Mouse (Mus musculus) CH12.LX (cell line): ENCODE results near the gene Coro2b. TPM values are rescaled to one million over a fixed set of nuclear protein-coding genes. Genes with fewer than 3 reads are reported as not detected.
A peak's percentile ranks its signal among the peaks of the same experiment; 100 is the strongest.

ENCODE experiments used
- DNase-seq: peaks from one replicate; pipeline ENCODE4 v3.0.0-alpha.2; 2013; ENCODE audit errors: extremely low read depth
- H3K27ac ChIP-seq: 2 replicates; pipeline ENCODE4 v1.5.1; 2012; ENCODE audit warnings: low read depth, mild to moderate bottlenecking, control low read depth, moderate library complexity; ENCODE audit not compliant: insufficient read depth
- H3K27me3 ChIP-seq: replicated peaks from 2 replicates; pipeline ENCODE3; 2012; ENCODE audit warnings: inconsistent platforms
- H3K36me3 ChIP-seq, 2 experiments: replicated peaks in 1 of 2; 2 replicates each; pipeline versions ENCODE3 to v1.6.1; 2012; ENCODE audit warnings: inconsistent platforms in 1 of 2, low read length in 1 of 2, mild to moderate bottlenecking in 1 of 2, mixed read lengths in 1 of 2, moderate library complexity in 1 of 2; ENCODE audit not compliant: control insufficient read depth in 1 of 2, insufficient read depth in 1 of 2
- H3K4me1 ChIP-seq, 2 experiments: 2 replicates each; pipeline ENCODE4 v1.6.1; 2012; ENCODE audit warnings: inconsistent platforms in 1 of 2, moderate library complexity in 1 of 2; ENCODE audit not compliant: insufficient read depth in 2 of 2, control insufficient read depth in 1 of 2
- H3K4me2 ChIP-seq: 2 replicates; pipeline ENCODE4 v1.6.1; 2012; ENCODE audit warnings: low read depth, mild to moderate bottlenecking, control low read depth; ENCODE audit not compliant: poor library complexity, insufficient read depth, severe bottlenecking
- H3K4me3 ChIP-seq, 3 experiments: fragments of 150-350 bp in 1 of 3; sonication (generic) in 1 of 3; replicated peaks in 1 of 3; 2 replicates each; pipeline versions ENCODE3 to v1.5.1; 2011 to 2012; ENCODE audit warnings: low read depth in 2 of 3, low read length in 2 of 3, mild to moderate bottlenecking in 2 of 3, moderate library complexity in 2 of 3, control low read depth in 1 of 3, improper control_type of control experiment in 1 of 3, inconsistent platforms in 1 of 3, mixed read lengths in 1 of 3; ENCODE audit not compliant: poor library complexity in 1 of 3
- H3K79me2 ChIP-seq: replicated peaks from 2 replicates; pipeline ENCODE4 v1.6.1; 2012; ENCODE audit warnings: mild to moderate bottlenecking, moderate library complexity; ENCODE audit not compliant: control insufficient read depth, poor library complexity, insufficient read depth, severe bottlenecking; ENCODE audit errors: extremely low read depth
- H3K9ac ChIP-seq: 2 replicates; pipeline ENCODE4 v1.6.1; 2012; ENCODE audit warnings: low read depth, mild to moderate bottlenecking, control low read depth, moderate library complexity; ENCODE audit not compliant: insufficient read depth
- H3K9me3 ChIP-seq: replicated peaks from 2 replicates; pipeline ENCODE3; 2012; ENCODE audit warnings: low read length, inconsistent platforms, mixed read lengths
- BHLHE40 ChIP-seq: IDR thresholded peaks from 2 replicates; pipeline ENCODE4 v1.6.1; 2011; ENCODE audit warnings: mild to moderate bottlenecking, low read depth, low read length, improper control_type of control experiment
- CHD1 ChIP-seq: IDR thresholded peaks from 2 replicates; pipeline ENCODE4 v1.6.1; 2012; ENCODE audit warnings: low read depth, low read length, improper control_type of control experiment, inconsistent platforms
- CHD2 ChIP-seq: IDR thresholded peaks from 2 replicates; pipeline ENCODE4 v1.6.1; 2011; ENCODE audit warnings: low read length, improper control_type of control experiment
- CTCF ChIP-seq, 2 experiments: IDR thresholded peaks in 1 of 2; conservative IDR thresholded peaks in 1 of 2; 2 replicates each; pipeline ENCODE4 v1.5.1; 2011 to 2012; ENCODE audit warnings: low read depth in 2 of 2, low read length in 2 of 2, improper control_type of control experiment in 1 of 2, inconsistent platforms in 1 of 2, mild to moderate bottlenecking in 1 of 2, moderate library complexity in 1 of 2
- ELF1 ChIP-seq: IDR thresholded peaks from 2 replicates; pipeline ENCODE4 v1.6.1; 2014; ENCODE audit warnings: low read depth, mild to moderate bottlenecking, inconsistent platforms, low read length, improper control_type of control experiment
- EP300 ChIP-seq: IDR thresholded peaks from 2 replicates; pipeline ENCODE4 v1.6.1; 2011; ENCODE audit warnings: low read length, improper control_type of control experiment
- ETS1 ChIP-seq: conservative IDR thresholded peaks from 2 replicates; pipeline ENCODE4 v1.6.1; 2012; ENCODE audit warnings: low read depth, mild to moderate bottlenecking, inconsistent platforms, low read length, improper control_type of control experiment, moderate library complexity
- GABPA ChIP-seq: IDR thresholded peaks from 2 replicates; pipeline ENCODE4 v1.6.1; 2012; ENCODE audit warnings: low read depth, low read length, improper control_type of control experiment, inconsistent platforms; ENCODE audit not compliant: insufficient replicate concordance
- HCFC1 ChIP-seq: IDR thresholded peaks from 2 replicates; pipeline ENCODE4 v1.6.1; 2012; ENCODE audit warnings: low read depth, mild to moderate bottlenecking, inconsistent platforms, low read length, improper control_type of control experiment
- IRF4 ChIP-seq: IDR thresholded peaks from 2 replicates; pipeline ENCODE4 v1.6.1; 2014; ENCODE audit warnings: low read depth, mild to moderate bottlenecking, inconsistent platforms, low read length, improper control_type of control experiment
- JUN ChIP-seq: IDR thresholded peaks from 2 replicates; pipeline ENCODE4 v1.6.1; 2011; ENCODE audit warnings: low read depth, mild to moderate bottlenecking, low read length, improper control_type of control experiment, moderate library complexity; ENCODE audit not compliant: insufficient read depth
- JUND ChIP-seq: conservative IDR thresholded peaks from 2 replicates; pipeline ENCODE4 v1.6.1; 2011; ENCODE audit warnings: low read depth, low read length, improper control_type of control experiment
- KAT2A ChIP-seq: IDR thresholded peaks from 2 replicates; pipeline ENCODE4 v1.6.1; 2012; ENCODE audit warnings: low read length, improper control_type of control experiment, inconsistent platforms; ENCODE audit not compliant: insufficient replicate concordance
- MAX ChIP-seq: IDR thresholded peaks from 2 replicates; pipeline ENCODE4 v1.6.1; 2011; ENCODE audit warnings: low read length, improper control_type of control experiment
- MAZ ChIP-seq: IDR thresholded peaks from 2 replicates; pipeline ENCODE4 v1.6.1; 2012; ENCODE audit warnings: low read depth, mild to moderate bottlenecking, inconsistent platforms, low read length, improper control_type of control experiment, moderate library complexity
- MEF2A ChIP-seq: IDR thresholded peaks from 2 replicates; pipeline ENCODE4 v1.6.1; 2014; ENCODE audit warnings: low read depth, mild to moderate bottlenecking, inconsistent platforms, low read length, improper control_type of control experiment, borderline replicate concordance
- MXI1 ChIP-seq: IDR thresholded peaks from 2 replicates; pipeline ENCODE4 v1.6.1; 2011; ENCODE audit warnings: mild to moderate bottlenecking, low read depth, low read length, improper control_type of control experiment
- MYC ChIP-seq: IDR thresholded peaks from 2 replicates; pipeline ENCODE4 v1.6.1; 2011; ENCODE audit warnings: low read depth, mild to moderate bottlenecking, improper control_type of control experiment, low read length
- NELFE ChIP-seq: IDR thresholded peaks from 2 replicates; pipeline ENCODE4 v1.6.1; 2011; ENCODE audit warnings: low read depth, low read length, improper control_type of control experiment
- PAX5 ChIP-seq: IDR thresholded peaks from 2 replicates; pipeline ENCODE4 v1.6.1; 2012; ENCODE audit warnings: low read length, inconsistent platforms, mixed read lengths
- POLR2A ChIP-seq: IDR thresholded peaks from 2 replicates; pipeline ENCODE4 v1.6.1; 2011; ENCODE audit warnings: low read depth, mild to moderate bottlenecking, improper control_type of control experiment, low read length
- POLR2AphosphoS2 ChIP-seq: IDR thresholded peaks from 2 replicates; pipeline ENCODE4 v1.6.1; 2011; ENCODE audit warnings: low read depth, low read length, improper control_type of control experiment
- RAD21 ChIP-seq: IDR thresholded peaks from 2 replicates; pipeline ENCODE4 v1.6.1; 2011; ENCODE audit warnings: low read depth, mild to moderate bottlenecking, low read length, improper control_type of control experiment, moderate library complexity
- RCOR1 ChIP-seq: conservative IDR thresholded peaks from 2 replicates; pipeline ENCODE4 v1.6.1; 2012; ENCODE audit warnings: low read depth, mild to moderate bottlenecking, inconsistent platforms, low read length, improper control_type of control experiment
- SMC3 ChIP-seq: IDR thresholded peaks from 2 replicates; pipeline ENCODE4 v1.6.1; 2011; ENCODE audit warnings: low read depth, low read length, improper control_type of control experiment
- TBP ChIP-seq: conservative IDR thresholded peaks from 2 replicates; pipeline ENCODE4 v1.6.1; 2011; ENCODE audit warnings: low read depth, low read length, improper control_type of control experiment
- TCF12 ChIP-seq: IDR thresholded peaks from 2 replicates; pipeline ENCODE4 v1.6.1; 2014; ENCODE audit warnings: low read depth, mild to moderate bottlenecking, inconsistent platforms, low read length, improper control_type of control experiment
- UBTF ChIP-seq: IDR thresholded peaks from 2 replicates; pipeline ENCODE4 v1.6.1; 2012; ENCODE audit warnings: low read depth, mild to moderate bottlenecking, inconsistent platforms, low read length, improper control_type of control experiment, moderate library complexity
- USF1 ChIP-seq: IDR thresholded peaks from 2 replicates; pipeline ENCODE4 v1.6.1; 2014; ENCODE audit warnings: low read depth, mild to moderate bottlenecking, inconsistent platforms, low read length, improper control_type of control experiment
- ZC3H11A ChIP-seq: IDR thresholded peaks from 2 replicates; pipeline ENCODE4 v1.6.1; 2012; ENCODE audit warnings: low read depth, mild to moderate bottlenecking, inconsistent platforms, low read length, improper control_type of control experiment
- ZMIZ1 ChIP-seq: IDR thresholded peaks from 2 replicates; pipeline ENCODE4 v1.6.1; 2012; ENCODE audit warnings: low read depth, mild to moderate bottlenecking, inconsistent platforms, low read length, improper control_type of control experiment
- ZNF384 ChIP-seq: IDR thresholded peaks from 2 replicates; pipeline ENCODE4 v1.6.1; 2012; ENCODE audit warnings: low read depth, low read length, improper control_type of control experiment, inconsistent platforms
- dilution Hi-C: fragments of 300-500 bp; cut with MboI; formaldehyde crosslinking; loops from 2 replicates; pipeline ENCODE4 v1.14.3; 2020; ENCODE audit warnings: low sequenced_read_pairs; ENCODE audit not compliant: extremely low pct_unique_long_range_greater_than_20kb, extremely low pct_ligation_motif_present
- in situ Hi-C: fragments of 300-500 bp; cut with MboI; formaldehyde crosslinking; loops from 3 replicates; pipeline ENCODE4 v1.14.3; 2019; ENCODE audit warnings: low sequenced_read_pairs, low pct_ligation_motif_present, low pct_unique_long_range_greater_than_20kb, mixed read lengths
- polyA plus RNA-seq: library from polyadenylated mRNA; unstranded; fragments of >175 nt; gene quantifications from 2 replicates; pipeline ENCODE4 v1.2.1, GENCODE M21; 2012; ENCODE audit warnings: low read depth; ENCODE audit not compliant: insufficient read length
- total RNA-seq, 2 experiments: library from RNA; depleted of rRNA; stranded (reverse); fragments of 300-350 nt in 1 of 2; fragments of >200 nt in 1 of 2; gene quantifications; 2 replicates each; pipeline ENCODE4 v1.2.3; 2012 to 2014

The Coro2b gene
- total and polyA plus RNA-seq, 3 experiments = 0.77 to 3.2 (median 0.85) TPM

- TF ChIP-seq MYC (no peak), MEF2A (no peak), TCF12 (no peak), ZNF384 (no peak), RCOR1 (no peak), MAZ (no peak), POLR2A (no peak), MAX (no peak), USF1 (no peak), JUN (no peak), CHD1 (no peak), ZC3H11A (no peak), PAX5 (no peak), HCFC1 (no peak), POLR2AphosphoS2 (no peak), RAD21 (no peak), ZMIZ1 (no peak), NELFE (no peak)
- Histone ChIP-seq H3K4me2 (no peak overlapping the region), H3K9ac (no peak overlapping the region), H3K4me3 (no peak overlapping the region), H3K36me3 (no peaks in the 10 kb centered on the region), H3K79me2 (no peaks in the 10 kb centered on the region), H3K9me3 (no peaks in the 10 kb centered on the region), H3K27ac (no peak overlapping the region), H3K27me3 (peaks cover 2% of the 10 kb centered on the region), H3K4me1 (peaks cover 0 to 7% of the 10 kb centered on the region in 2 experiments; a peak in 2 of 4 replicates)
- in situ Hi-C loops = loop anchor here (5.0 to 25.0 kb wide), 3 partner anchors 79 to 514 kb away; partner anchors contain the start of gene Paqr5
- no peak for DNase-seq
- dilution Hi-C loops = no loop called here
Observed at GRCm38 (mm10) chr9:62551531-62551930, 14.7 kb upstream of the Coro2b start.

- Histone ChIP-seq H3K9me3 (no peaks in the 10 kb centered on the region), H3K27me3 (peaks cover 2% of the 10 kb centered on the region), H3K4me2 (no peak overlapping the region), H3K27ac (no peak overlapping the region), H3K4me3 (no peak overlapping the region), H3K79me2 (no peaks in the 10 kb centered on the region), H3K9ac (no peak overlapping the region), H3K4me1 (peaks cover 0 to 7% of the 10 kb centered on the region in 2 experiments; a peak in 2 of 4 replicates), H3K36me3 (no peaks in the 10 kb centered on the region)
- in situ Hi-C loops (loop anchor here (5.0 to 25.0 kb wide), 3 partner anchors 78 to 513 kb away; partner anchors contain the start of gene Paqr5), dilution Hi-C loops (no loop called here)
- DNase-seq = peak; percentile 62
- TF ChIP-seq UBTF (no peak), CHD2 (no peak), BHLHE40 (peak; percentile 39), ELF1 (no peak), CHD1 (no peak), MXI1 (no peak), USF1 (no peak), EP300 (no peak), ZC3H11A (peak; percentile 30; the same call in 1 of the 2 replicates), SMC3 (peak; percentile 87), ZNF384 (no peak), GABPA (no peak), KAT2A (no peak), MAZ (no peak), TBP (no peak), RCOR1 (no peak), JUND (no peak), NELFE (no peak), MYC (no peak), JUN (no peak), ETS1 (no peak), IRF4 (no peak), RAD21 (peak; percentile 48), TCF12 (no peak), HCFC1 (no peak), POLR2A (no peak), CTCF (conservative IDR thresholded peaks at IDR 0.05 in 1 of 2, IDR thresholded peaks at IDR 0.05 in 1 of 2; ENCODE audit: low read depth in 2 of 2, low read length in 2 of 2) (peak; percentile 67 to 86)
Observed at GRCm38 (mm10) chr9:62550661-62551093, 13.8 kb upstream of the Coro2b start.
